8 mouse cellular contexts compared by ENCODE assay signal in the genomic region with DNA sequence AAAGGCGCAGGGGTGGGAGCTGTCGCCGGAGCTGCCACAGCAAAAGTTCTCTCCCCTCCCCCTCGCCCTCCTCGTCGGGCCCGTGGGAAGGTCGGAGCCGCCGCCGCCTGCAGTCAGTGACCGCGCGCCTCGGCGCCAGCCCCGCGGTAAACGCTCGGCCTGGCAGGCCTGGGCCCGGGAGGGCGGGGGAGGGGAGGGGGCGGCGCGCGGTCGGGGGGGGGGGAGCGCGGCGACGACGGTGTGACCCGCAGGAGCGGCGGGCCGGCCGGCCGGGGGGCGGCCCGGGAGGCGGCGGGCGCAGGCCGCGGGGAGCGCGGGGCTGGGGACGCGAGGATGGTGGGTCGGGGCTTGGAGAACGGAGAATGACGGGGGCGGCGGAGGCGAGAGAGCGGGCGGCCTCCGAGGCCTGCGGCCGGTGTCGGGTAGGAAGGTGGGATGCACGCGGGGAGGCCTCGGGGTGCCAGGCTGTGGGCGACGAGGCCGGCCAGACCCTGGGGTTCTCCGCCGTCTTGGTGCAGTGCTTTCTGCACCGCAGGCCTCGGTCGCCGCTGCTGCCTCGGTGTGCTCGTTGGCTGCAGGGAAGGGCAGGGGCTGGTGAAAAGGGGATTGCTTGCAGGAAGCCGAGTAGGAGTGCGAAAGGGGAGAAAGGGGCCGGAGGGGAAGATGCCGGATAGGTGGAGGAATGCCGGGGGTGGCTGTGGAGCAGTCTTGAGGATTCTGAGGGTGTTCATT. TPM values are rescaled to one million over a fixed set of nuclear protein-coding genes. Genes with fewer than 3 reads are reported as not detected.
DNase-seq lines count a peak whose midpoint lies in the region; ATAC-seq and TF ChIP-seq lines count a peak whose summit lies in the region.

No protein-coding gene starts in this region.

- H3K27ac ChIP-seq in heart, embryonic 14.5 days (replicated peaks in 1 of 2; ENCODE audit: control insufficient read depth in 1 of 2, insufficient read depth in 1 of 2, low read depth in 2 of 2, low read length in 2 of 2) = peak overlapping the region; percentile 82 to 93
- peak overlapping the region; percentile 94 for H3K27ac ChIP-seq in lung, embryonic 16.5 days (ENCODE audit: low read length)

- TF ChIP-seq CTCF in brain, embryonic 14.5 days (IDR thresholded peaks at IDR 0.05; ENCODE audit: borderline replicate concordance, extremely low read depth, insufficient read depth, insufficient read length) = no peak

- no peak for TF ChIP-seq POLR2A in brain, embryonic 14.5 days (IDR thresholded peaks at IDR 0.05; ENCODE audit: borderline replicate concordance, extremely low read depth, insufficient read depth, insufficient read length, poor library complexity, severe bottlenecking)

- H3K9me3 ChIP-seq in erythroblast, embryonic 14.5 days (ENCODE audit: control insufficient read depth, low read length) = no peaks in the 10 kb centered on the region
- H3K9me3 ChIP-seq in heart, embryonic 14.5 days (ENCODE audit: control insufficient read depth, low read length) = no peaks in the 10 kb centered on the region
- no peaks in the 10 kb centered on the region for H3K9me3 ChIP-seq in lung, embryonic 16.5 days (ENCODE audit: control insufficient read depth, low read length)

- peaks cover 33% of the 10 kb centered on the region for H3K4me1 ChIP-seq in erythroblast, embryonic 14.5 days (ENCODE audit: control insufficient read depth)
- H3K4me1 ChIP-seq in heart, embryonic 14.5 days (ENCODE audit: control insufficient read depth in 2 of 2, insufficient read depth in 2 of 2, low read length in 2 of 2) = peaks cover 0 to 17% of the 10 kb centered on the region in 2 experiments; a peak in 3 of 4 replicates
- H3K4me1 ChIP-seq in lung, embryonic 16.5 days (replicated peaks; ENCODE audit: control insufficient read depth, insufficient read depth, low read length) = peaks cover 15% of the 10 kb centered on the region; the same call in 1 of the 2 replicates

- WGBS in heart, embryonic 14.5 days = under 1% methylated on average over 46 of the region's 80 CpGs
- under 1% methylated on average over 23 of the region's 80 CpGs for WGBS in lung, embryonic 16.5 days

- H3K4me2 ChIP-seq in heart, embryonic 14.5 days (ENCODE audit: low read length) = peak overlapping the region; percentile 95
- H3K4me2 ChIP-seq in lung, embryonic 16.5 days (ENCODE audit: low read depth, low read length) = peak overlapping the region; percentile 83

- H3K27me3 ChIP-seq in erythroblast, embryonic 14.5 days (ENCODE audit: control insufficient read depth) = no peaks in the 10 kb centered on the region
- H3K27me3 ChIP-seq in heart, embryonic 14.5 days (ENCODE audit: control insufficient read depth, insufficient read depth, low read length) = no peaks in the 10 kb centered on the region
- no peaks in the 10 kb centered on the region for H3K27me3 ChIP-seq in lung, embryonic 16.5 days (ENCODE audit: control insufficient read depth, insufficient read depth, low read depth, low read length)

- H3K4me3 ChIP-seq in erythroblast, embryonic 14.5 days (replicated peaks) = peak overlapping the region; percentile 97
- peak overlapping the region; percentile 96 to 98 for H3K4me3 ChIP-seq in heart, embryonic 14.5 days (ENCODE audit: control insufficient read depth in 1 of 2, insufficient read depth in 1 of 2, low read depth in 1 of 2, low read length in 2 of 2)
- H3K4me3 ChIP-seq in lung, embryonic 16.5 days (ENCODE audit: low read length) = peak overlapping the region; percentile 92

- H3K36me3 ChIP-seq in erythroblast, embryonic 14.5 days (ENCODE audit: control insufficient read depth) = no peaks in the 10 kb centered on the region; the same call in none of the 2 replicates
- no peaks in the 10 kb centered on the region for H3K36me3 ChIP-seq in heart, embryonic 14.5 days (ENCODE audit: control insufficient read depth, insufficient read depth, low read length)
- no peaks in the 10 kb centered on the region for H3K36me3 ChIP-seq in lung, embryonic 16.5 days (ENCODE audit: control insufficient read depth, insufficient read depth, low read length)

- ATAC-seq in heart, embryonic 14.5 days (ENCODE audit: insufficient number of reproducible peaks, insufficient read depth, low FRiP score, low read depth) = peak; percentile 76
- ATAC-seq in lung, embryonic 16.5 days (ENCODE audit: low read depth) = peak; percentile 83

- peak; percentile 52 for DNase-seq in ES-CJ7 (ENCODE audit: low read depth, low spot score)
- DNase-seq in brain, embryonic 14.5 days (ENCODE audit: low read depth) = peak; percentile 79
- DNase-seq in kidney, postnatal 4 days = peak; percentile 61 to 74
- peak; percentile 62 for DNase-seq in retina, embryonic 14.5 days (ENCODE audit: low spot score)
- DNase-seq in thymus, postnatal 25 days = peak; percentile 65

- peak overlapping the region; percentile 98 for H3K9ac ChIP-seq in heart, embryonic 14.5 days (ENCODE audit: low read length)
- H3K9ac ChIP-seq in lung, embryonic 16.5 days (ENCODE audit: low read length) = peak overlapping the region; percentile 98

RNA-seq across cellular contexts. Expression of gene Zfp148, which starts 0.4 kb away (rescaled TPM):
- 23.7 and 30.8 TPM in 2 replicates for polyA plus RNA-seq in brain, embryonic 14.5 days (2012; rRNA removed)
- polyA plus RNA-seq in erythroblast, embryonic 14.5 days (2012) = 0.05 and 0.12 TPM in 2 replicates
- polyA plus RNA-seq in heart, embryonic 14.5 days (2014; fragmentation: Nextera tagmentation; extraction: Ambion mirVana) = 35.5 and 37.3 TPM in 2 replicates
- 52.5 and 57.2 TPM in 2 replicates for polyA plus RNA-seq in lung, embryonic 16.5 days (2015; fragmentation: Nextera tagmentation; extraction: Ambion mirVana)

Comparison
In these comparisons a context has a peak if more than half of its experiments do, and no peak if none do; other contexts are left out.
1. Peak in every context shown above with its lines: DNase-seq, ATAC-seq, H3K4me3 ChIP-seq and H3K27ac ChIP-seq.
2. RNA of gene Zfp148, which starts 0.4 kb away (polyA plus RNA-seq): 52.5 to 57.2 TPM in lung, embryonic 16.5 days, 35.5 to 37.3 TPM in heart, embryonic 14.5 days and 23.7 to 30.8 TPM in brain, embryonic 14.5 days; 0.05 to 0.12 TPM in erythroblast, embryonic 14.5 days; every median in the first group is over 10 times any median in the second.